Mouse (Mus musculus) bone marrow, adult 2 months (tissue): ENCODE data around the gene Supt5. TPM values are rescaled to one million over a fixed set of nuclear protein-coding genes. Genes with fewer than 3 reads are reported as not detected.
A peak's percentile ranks its signal among the peaks of the same experiment; 100 is the strongest.

Source experiments
- H3K27ac ChIP-seq: fragments of 200-500 bp; 2 replicates; pipeline ENCODE4 v1.5.1; 2012; ENCODE audit warnings: low read depth, mild to moderate bottlenecking, control low read depth, inconsistent platforms, low read length; ENCODE audit not compliant: control insufficient read depth, poor library complexity, insufficient read depth
- H3K4me1 ChIP-seq: fragments of 200-500 bp; 2 replicates; pipeline ENCODE4 v1.6.1; 2011; ENCODE audit warnings: low read length; ENCODE audit not compliant: control insufficient read depth, insufficient read depth
- H3K4me3 ChIP-seq: fragments of 200-500 bp; replicated peaks from 2 replicates; pipeline ENCODE3; 2011; ENCODE audit warnings: mild to moderate bottlenecking, low read depth, low read length, control low read depth; ENCODE audit not compliant: control insufficient read depth
- CTCF ChIP-seq: fragments of 200-500 bp; IDR thresholded peaks from 2 replicates; pipeline ENCODE4 v1.5.1; 2011; ENCODE audit warnings: low read length, control low read depth; ENCODE audit not compliant: control insufficient read depth, insufficient read depth
- POLR2A ChIP-seq: fragments of 200-500 bp; IDR thresholded peaks from 2 replicates; pipeline ENCODE4 v1.6.1; 2011; ENCODE audit warnings: low read depth, mild to moderate bottlenecking, control low read depth, low read length, borderline replicate concordance; ENCODE audit not compliant: control insufficient read depth
- WGBS: fragments of 180-500 bp; shearing (Covaris S2); methylation state at CpG from one replicate; pipeline ENCODE4 v1.1.7; 2018; 5-methylcytosine and 5-hydroxymethylcytosine counted together
- polyA plus RNA-seq: library from polyadenylated mRNA; stranded (reverse); fragments of >200 nt; gene quantifications from 2 replicates; pipeline ENCODE4 v1.2.4, GENCODE M21; 2011; ENCODE audit warnings: low replicate concordance; ENCODE audit not compliant: missing spikeins, insufficient read depth, insufficient read length

The Supt5 gene
- polyA plus RNA-seq, 1 experiment: 77.1 TPM

DNA sequence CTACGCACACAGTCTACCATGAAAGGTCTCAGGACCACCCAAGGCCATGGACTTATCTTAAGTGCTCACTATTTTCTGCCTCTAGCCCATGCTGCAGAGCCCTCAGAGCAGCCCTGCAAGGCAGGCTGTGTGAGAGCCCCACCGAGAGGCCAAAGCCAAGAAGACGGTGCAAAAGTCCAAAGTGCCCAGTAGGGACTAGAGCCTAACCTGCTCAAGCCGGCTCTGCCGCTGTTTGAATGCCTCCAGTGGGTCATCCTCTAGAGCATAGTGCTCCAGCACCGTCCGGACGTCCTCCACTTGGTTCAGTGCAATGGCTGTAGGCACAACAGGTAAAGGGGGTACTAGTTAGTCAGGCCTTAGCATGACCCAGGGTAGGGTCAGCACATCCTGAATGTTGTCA is 32.3 kb downstream of the Supt5 start:
- Histone ChIP-seq H3K4me1 (no peaks in the 10 kb centered on the region; the same call in 1 of the 2 replicates), H3K27ac (no peak overlapping the region), H3K4me3 (no peak overlapping the region)
- TF ChIP-seq CTCF (no peak), POLR2A (no peak)
- WGBS: 92% methylated on average over 8 of the region's 8 CpGs

DNA sequence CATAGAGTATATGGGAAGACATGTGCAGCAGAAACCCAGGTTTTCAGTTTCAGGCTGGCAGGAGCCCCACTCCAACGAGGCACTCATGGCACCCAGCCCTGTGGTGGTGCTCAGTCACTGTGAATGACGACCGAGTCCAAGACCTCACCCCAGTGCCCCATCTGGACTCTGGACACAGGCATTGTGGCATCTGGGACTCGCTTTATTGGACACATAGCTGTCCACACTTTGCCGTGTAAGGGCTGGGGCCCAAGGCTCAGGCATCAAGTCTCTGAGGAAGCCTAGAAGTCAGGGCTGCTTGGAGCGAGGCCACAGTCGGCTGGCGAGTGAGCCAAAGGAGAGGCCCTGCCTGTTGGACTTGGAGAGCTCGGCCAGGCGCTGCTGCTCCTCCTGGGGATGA is 32.9 kb downstream of the Supt5 start:
- Histone ChIP-seq H3K4me3 (no peak overlapping the region), H3K4me1 (no peaks in the 10 kb centered on the region), H3K27ac (no peak overlapping the region)
- TF ChIP-seq POLR2A (no peak), CTCF (no peak)
- WGBS: 91% methylated on average over 10 of the region's 10 CpGs

DNA sequence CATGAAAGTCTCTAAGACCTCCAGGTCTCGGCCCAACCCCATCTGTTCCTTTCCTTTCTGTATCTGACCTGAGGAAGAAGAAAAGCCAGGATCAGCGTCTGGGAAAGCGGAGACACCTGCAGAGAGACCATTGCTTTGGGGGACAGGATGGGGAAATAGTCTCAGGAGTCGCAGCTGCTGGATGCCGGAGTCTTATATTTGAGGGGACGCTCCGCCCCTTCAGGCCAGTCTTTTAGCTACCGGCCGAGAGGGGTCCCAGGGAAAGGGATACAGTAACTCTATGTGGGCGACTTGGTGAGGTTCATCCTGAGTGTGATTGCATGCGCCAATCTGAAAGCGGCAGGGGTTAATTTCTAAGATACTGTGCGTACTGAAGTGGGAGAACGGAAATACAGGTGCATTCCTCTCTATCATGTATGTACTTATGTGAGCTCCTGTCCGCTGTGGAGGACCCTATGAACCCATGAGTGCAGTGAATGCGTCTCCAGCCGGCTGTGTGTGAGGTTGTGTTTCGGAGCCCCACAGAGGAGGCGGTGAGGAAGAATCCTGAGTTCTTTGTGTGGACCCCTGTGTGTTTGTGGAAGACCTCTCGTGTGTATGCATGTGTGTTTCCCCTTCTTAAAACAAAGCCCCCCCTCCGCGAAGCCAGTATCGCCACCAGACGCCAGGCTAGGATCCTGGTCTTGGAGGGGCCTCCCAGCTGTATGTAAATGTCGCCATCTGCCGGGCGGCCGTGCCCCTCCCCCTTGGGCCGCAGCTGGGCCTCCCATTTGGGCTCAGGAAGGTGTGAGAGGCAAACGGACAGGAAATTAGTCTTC is 36.7 kb downstream of the Supt5 start, which contains the start of gene Dll3:
Gene Dll3 (minus strand): TSS at position 623 of the 818 bp plus-strand sequence.
- no peak within 1 kb of the TSS; the same call in 1 of the 2 replicates for H3K27ac ChIP-seq
- no peaks in the 10 kb centered on the region for H3K4me1 ChIP-seq
- TF ChIP-seq POLR2A (no peak), CTCF (peak; percentile 40; the same call in 1 of the 2 replicates)
- no peak within 1 kb of the TSS for H3K4me3 ChIP-seq
- 5% methylated on average over 30 of the region's 30 CpGs for WGBS

DNA sequence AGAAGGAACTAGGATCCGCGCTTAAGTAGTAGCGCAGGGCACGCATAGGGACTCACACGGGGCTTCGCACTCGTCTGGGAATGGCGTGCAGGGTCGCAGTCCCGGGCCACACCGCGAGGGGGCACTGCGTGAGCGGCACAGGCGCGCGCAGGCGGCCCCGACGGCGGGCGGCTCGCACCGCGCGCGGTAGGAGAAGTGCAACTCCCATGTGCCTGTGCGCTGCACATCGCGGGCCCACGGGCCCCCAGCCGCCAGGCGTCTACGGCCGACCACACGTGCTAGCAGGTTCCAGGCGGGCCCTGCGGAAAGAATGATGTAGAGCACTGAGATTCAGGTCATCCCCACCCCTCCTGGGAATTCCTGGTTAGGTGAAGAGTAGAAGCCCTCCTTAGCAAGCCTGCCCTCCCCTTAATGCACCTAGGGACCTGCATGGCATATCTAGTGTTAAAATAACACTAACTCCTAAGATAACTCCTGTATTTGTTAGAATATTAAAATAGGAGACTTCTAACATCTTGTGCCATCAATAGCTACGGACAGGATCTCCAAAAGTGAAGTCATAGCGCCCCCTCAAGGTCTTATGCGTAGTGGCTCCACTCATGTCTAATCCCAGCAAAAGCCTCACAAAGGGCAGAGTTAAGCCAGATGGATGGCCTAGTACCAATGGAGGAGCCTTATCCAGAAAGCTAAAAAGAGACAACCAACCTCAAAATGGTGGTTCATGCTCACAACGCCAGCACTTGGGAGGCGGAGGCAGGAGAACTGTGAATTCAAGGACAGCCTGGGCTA is 39.5 kb downstream of the Supt5 start:
- 18% methylated on average over 43 of the region's 43 CpGs for WGBS
- Histone ChIP-seq H3K27ac (no peak overlapping the region), H3K4me3 (no peak overlapping the region), H3K4me1 (no peaks in the 10 kb centered on the region)
- TF ChIP-seq POLR2A (no peak), CTCF (no peak)

DNA sequence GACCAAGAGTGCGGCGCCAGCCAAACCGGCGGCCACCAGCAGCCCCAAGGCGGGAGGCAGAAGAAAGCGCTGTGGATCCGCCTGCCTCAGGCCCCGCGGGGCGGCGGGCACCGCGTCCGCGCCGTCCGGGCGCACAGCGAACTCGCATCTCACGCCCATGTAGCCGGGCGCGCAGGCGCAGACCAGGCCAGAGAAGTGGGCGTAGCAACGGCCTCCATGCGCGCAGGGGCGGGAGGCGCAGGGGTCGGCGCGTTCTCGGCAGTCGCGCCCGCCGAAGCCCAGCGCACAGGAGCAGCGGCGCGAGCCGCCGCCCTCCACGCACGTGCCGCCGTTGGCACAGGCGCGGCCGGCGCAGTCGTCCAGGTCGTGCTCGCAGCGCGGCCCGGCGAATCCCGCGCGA is 44.1 kb downstream of the Supt5 start:
- WGBS: 6% methylated on average over 63 of the region's 63 CpGs

DNA sequence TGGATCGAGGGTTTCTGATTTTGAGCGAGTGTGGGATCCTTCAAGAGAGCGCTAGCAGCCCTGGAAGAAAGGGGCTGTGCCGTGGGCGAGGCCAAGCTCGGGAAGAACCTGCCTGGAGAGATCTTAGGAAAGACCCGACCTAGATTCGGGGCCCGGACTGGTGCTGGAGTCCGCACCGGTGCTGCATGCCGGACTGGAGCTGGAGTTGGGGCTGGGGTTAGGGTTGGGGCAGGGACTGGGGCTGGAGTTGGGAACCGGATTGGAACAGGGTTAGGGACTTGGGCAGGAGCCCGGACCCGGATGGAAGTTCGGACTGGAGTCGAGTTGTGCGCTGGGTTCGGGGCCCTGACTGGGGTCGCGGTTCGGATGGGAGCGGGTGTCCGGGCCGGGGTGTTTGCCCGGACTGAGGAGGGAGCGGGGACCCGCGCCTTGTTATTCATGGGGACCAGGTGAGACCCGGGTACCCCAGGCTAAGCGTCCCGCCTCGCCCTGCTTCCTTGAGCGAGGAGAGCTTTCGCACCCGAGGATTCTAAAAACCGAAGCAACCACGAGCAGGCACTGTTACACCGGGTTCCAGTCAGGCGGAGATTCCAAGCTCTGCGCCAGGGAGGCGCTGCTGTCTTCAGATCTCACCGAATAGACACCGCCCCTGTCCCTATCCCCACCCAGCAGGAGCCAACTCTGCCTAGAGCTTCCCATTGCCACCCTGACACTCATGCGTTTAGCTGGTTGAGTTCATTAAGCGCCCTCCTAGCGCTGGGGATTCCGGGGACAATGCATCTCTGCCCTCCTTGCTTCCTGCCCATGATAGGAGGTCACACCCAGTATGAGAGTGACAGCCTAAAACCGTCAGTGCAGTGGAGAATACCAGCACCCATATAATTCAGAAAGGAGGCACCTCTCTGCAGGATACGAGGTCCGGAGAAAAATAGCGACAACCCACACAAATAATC is 47.6 kb downstream of the Supt5 start, which contains the start of gene Selenov:
Gene Selenov (minus strand): TSS at position 549 of the 953 bp plus-strand sequence.
- Histone ChIP-seq H3K27ac (no peak within 1 kb of the TSS), H3K4me3 (no peak within 1 kb of the TSS), H3K4me1 (no peaks in the 10 kb centered on the region)
- TF ChIP-seq CTCF (no peak), POLR2A (no peak)
- 6% methylated on average over 52 of the region's 52 CpGs for WGBS

More for the DNA sequence above, 44.1 kb downstream of the Supt5 start:
- TF ChIP-seq POLR2A: no peak
- Histone ChIP-seq H3K4me3 (no peak overlapping the region), H3K4me1 (no peaks in the 10 kb centered on the region), H3K27ac (peak overlapping the region; percentile 24; the same call in 1 of the 2 replicates)

DNA sequence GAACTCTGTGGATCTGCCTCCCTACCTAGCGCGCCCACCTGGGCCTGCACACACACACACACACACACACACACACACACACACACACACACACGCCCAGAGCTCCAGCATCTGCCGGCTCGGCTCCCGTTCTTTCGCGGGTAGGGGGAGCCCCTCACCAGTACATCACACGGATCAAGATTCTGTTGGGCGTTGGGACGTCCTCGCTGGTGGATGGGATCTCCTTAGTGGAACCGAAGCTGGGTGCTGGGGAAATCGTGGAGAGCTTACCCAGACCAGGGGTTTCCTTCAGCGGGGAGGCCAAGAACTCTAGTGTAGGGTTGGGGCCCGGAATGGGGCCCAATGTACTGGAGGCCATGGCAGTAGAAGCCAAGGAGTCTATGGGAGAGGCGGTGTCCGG is 48.4 kb downstream of the Supt5 start:
- no peak overlapping the region for H3K27ac ChIP-seq
- no peak for TF ChIP-seq CTCF
- TF ChIP-seq POLR2A: no peak
- 4% methylated on average over 18 of the region's 18 CpGs for WGBS
- H3K4me1 ChIP-seq: no peaks in the 10 kb centered on the region
- H3K4me3 ChIP-seq: no peak overlapping the region
